Comparison of ENCODE assay signal across 14 mouse cellular contexts in the genomic region with DNA sequence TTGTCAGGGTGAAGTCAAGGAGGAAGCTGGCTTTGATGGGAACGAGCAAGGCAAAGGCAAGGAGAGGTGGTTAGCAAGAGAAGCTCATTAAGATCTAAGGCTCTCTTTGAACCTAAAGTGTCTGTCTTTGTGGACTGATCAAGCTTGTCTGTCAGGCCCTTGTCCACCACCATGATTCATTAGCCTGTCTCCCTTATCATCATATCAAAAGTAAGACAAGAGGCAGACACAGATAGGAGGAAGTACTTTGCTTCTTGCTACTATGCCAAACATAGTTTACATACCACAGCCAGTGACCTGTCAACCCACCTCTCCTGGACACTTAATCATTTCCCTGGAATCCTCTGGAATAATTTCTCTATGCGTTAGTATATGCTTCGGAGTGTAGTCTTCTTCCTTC.
"Had no signal": no experiment of that assay in that cellular context is flagged by ENCODE, and none has a peak within 500 bp of the region (broad histone marks: within the 10 kb centered on the region; RNA-seq: fewer than 3 reads in every experiment).

No protein-coding gene starts in this region.

- H3K4me2 ChIP-seq: liver, embryonic 11.5 days; liver, embryonic 15.5 days; midbrain, embryonic 11.5 days; midbrain, embryonic 15.5 days; neural tube, embryonic 12.5 days had no signal

- H3K4me3 ChIP-seq: limb, embryonic 10.5 days; liver, embryonic 15.5 days; megakaryocyte, embryonic 14.5 days; midbrain, embryonic 15.5 days; neural tube, embryonic 12.5 days had no signal

- ATAC-seq: midbrain, embryonic 15.5 days had no signal

- H3K9ac ChIP-seq: liver, embryonic 15.5 days; midbrain, embryonic 15.5 days; neural tube, embryonic 12.5 days had no signal

- H3K9me3 ChIP-seq: limb, embryonic 10.5 days; liver, embryonic 15.5 days; megakaryocyte, embryonic 14.5 days; midbrain, embryonic 15.5 days; neural tube, embryonic 12.5 days had no signal

- H3K27me3 ChIP-seq: liver, embryonic 15.5 days; megakaryocyte, embryonic 14.5 days; midbrain, embryonic 15.5 days; neural tube, embryonic 12.5 days had no signal

- H3K4me1 ChIP-seq: liver, embryonic 15.5 days; megakaryocyte, embryonic 14.5 days; midbrain, embryonic 15.5 days; neural tube, embryonic 12.5 days had no signal

- H3K27ac ChIP-seq: limb, embryonic 10.5 days; liver, embryonic 15.5 days; macrophage; midbrain, embryonic 15.5 days; neural tube, embryonic 12.5 days had no signal

- H3K36me3 ChIP-seq: limb, embryonic 10.5 days; liver, embryonic 15.5 days; midbrain, embryonic 15.5 days; neural tube, embryonic 12.5 days had no signal

- DNase-seq: kidney, postnatal 10 days; retina, postnatal 1 day; right cerebral cortex, postnatal 4 days; spleen, adult 18-20 months; thymus, adult 2 months; thymus, postnatal 25 days had no signal
